Mouse (Mus musculus) lung, adult 2 months (tissue): ENCODE measurements around the gene Ssmem1.

ENCODE experiments used
- CTCF ChIP-seq: fragments of 200-500 bp; IDR thresholded peaks from 2 replicates; pipeline ENCODE4 v1.5.1; 2011; ENCODE audit warnings: mild to moderate bottlenecking, low read length, control low read depth; ENCODE audit not compliant: insufficient read depth
- POLR2A ChIP-seq: fragments of 200-500 bp; IDR thresholded peaks from 2 replicates; pipeline ENCODE4 v1.6.1; 2011; ENCODE audit warnings: low read depth, mild to moderate bottlenecking, control low read depth, low read length, borderline replicate concordance; ENCODE audit errors: extremely low read depth

- TF ChIP-seq CTCF (no peak), POLR2A (no peak)
These were observed 10.6 kb upstream of the Ssmem1 start for GRCm38 (mm10) chr6:30499049-30499448.
